Mouse (Mus musculus): ENCODE measurements around the gene Rcn1. TPM values are rescaled to one million over a fixed set of nuclear protein-coding genes. Genes with fewer than 3 reads are reported as not detected.

Gene Rcn1
- polyA plus RNA-seq, 1 experiment from 2014 or later: 39.6 TPM

DNA sequence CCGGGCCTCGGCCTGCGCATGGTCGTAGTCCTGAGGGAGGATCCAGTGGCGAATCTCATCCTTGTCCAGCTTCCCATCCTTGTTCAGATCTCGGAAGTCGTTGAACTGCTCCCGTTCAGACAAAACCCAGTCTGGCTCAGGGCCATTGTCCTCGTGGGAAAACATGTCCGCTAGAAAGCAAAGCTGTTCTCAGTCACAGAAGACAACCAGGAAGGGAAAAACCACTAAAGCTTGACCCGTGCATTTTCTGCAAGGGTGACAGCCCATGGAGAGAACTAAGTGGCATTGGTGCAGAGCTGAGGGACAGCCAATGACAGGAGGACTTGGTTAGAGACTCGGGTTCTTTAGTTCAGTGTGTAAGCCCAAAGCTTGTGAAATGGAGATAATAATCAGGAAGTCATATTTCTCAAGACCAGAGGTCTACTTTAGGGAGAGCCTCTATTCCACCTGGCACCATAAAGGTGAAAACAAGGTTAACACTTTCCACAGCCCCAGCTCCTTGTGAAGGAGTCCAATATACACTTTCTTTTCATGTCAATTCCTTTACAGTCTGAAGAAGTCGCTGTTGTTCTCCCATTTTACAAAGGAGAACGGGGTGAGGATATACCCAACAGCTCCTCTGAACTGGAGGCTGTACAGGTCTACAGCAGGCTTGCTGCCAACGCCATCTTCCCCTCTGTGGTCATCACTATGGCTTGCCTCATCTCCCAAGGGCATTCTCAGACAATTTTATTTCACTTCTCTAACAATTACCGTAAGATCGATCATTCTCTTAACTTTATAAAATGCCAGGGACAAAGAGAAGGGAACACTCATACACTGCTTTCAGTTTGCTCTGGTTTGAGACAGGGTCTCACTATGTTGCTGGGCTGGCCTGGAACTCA, 9.9 kb downstream of the Rcn1 start:
- WGBS: 88% methylated on average over 17 of the region's 17 CpGs
- Histone ChIP-seq H3K4me1 (ENCODE audit: control insufficient read depth, insufficient read depth, low read length) (no peaks in the 10 kb centered on the region), H3K36me3 (ENCODE audit: control insufficient read depth, insufficient read depth, low read length) (peaks cover 52% of the 10 kb centered on the region), H3K4me3 (ENCODE audit: low read depth, low read length) (no peak overlapping the region), H3K4me2 (ENCODE audit: low read length) (no peak overlapping the region), H3K27ac (ENCODE audit: low read depth, low read length) (no peak overlapping the region), H3K9me3 (replicated peaks; ENCODE audit: control insufficient read depth, low read length) (no peaks in the 10 kb centered on the region), H3K27me3 (replicated peaks; ENCODE audit: control insufficient read depth, insufficient read depth, low read length) (no peaks in the 10 kb centered on the region), H3K9ac (ENCODE audit: low read length) (no peak overlapping the region)
- ATAC-seq (no peak), DNase-seq (ENCODE audit: low spot score) (no peak)

DNA sequence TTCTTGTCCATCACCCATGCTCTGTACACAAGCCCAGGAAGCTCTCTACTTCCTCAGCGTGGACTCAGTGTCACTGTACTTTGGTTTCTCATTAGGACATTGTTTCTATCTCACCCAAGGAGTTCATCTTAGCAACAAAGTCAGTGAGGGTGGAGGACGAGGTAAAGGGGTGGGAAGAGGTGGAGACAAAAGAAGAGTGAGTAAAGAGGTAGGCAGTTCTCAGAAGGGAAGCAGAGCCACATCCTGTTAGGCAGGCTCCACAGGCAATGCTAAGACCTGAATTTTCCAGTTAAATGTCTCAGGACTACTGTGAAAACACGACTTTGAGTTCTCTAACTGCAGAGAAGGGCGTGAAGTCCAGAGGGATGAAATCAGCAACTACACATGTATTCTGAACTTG, 12.7 kb downstream of the Rcn1 start:
- Histone ChIP-seq H3K4me1 (ENCODE audit: control insufficient read depth, insufficient read depth, low read length) (no peaks in the 10 kb centered on the region), H3K9me3 (replicated peaks; ENCODE audit: control insufficient read depth, low read length) (no peaks in the 10 kb centered on the region), H3K9ac (ENCODE audit: low read length) (no peak overlapping the region), H3K4me3 (ENCODE audit: low read depth, low read length) (no peak overlapping the region), H3K27ac (ENCODE audit: low read depth, low read length) (no peak overlapping the region), H3K36me3 (ENCODE audit: control insufficient read depth, insufficient read depth, low read length) (peaks cover 34% of the 10 kb centered on the region; the same call in 1 of the 2 replicates), H3K4me2 (ENCODE audit: low read length) (no peak overlapping the region), H3K27me3 (replicated peaks; ENCODE audit: control insufficient read depth, insufficient read depth, low read length) (no peaks in the 10 kb centered on the region)
- ATAC-seq (no peak), DNase-seq (ENCODE audit: low spot score) (no peak)
- WGBS: 88% methylated on average over 4 of the region's 4 CpGs

DNA sequence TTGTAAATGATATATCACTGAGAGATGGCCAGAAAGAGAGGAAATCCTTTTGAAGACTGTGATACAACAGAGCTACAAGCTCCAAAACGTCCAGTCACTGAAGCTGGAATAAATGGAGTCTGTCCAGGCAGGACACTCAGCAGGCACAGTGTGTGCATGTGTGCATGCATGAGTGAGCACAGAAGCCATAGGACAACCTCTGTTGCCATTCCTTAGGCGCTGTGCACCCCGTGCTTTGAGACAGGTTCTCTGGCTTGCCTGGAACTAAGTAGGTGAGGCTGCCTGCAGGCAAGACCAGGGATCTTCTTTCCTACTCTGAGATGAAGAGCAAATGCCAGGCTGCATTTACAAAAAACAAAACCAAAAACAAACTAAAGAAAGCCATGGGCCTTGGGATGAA, 14.1 kb downstream of the Rcn1 start:
- Histone ChIP-seq H3K4me1 (ENCODE audit: control insufficient read depth, insufficient read depth, low read length) (no peaks in the 10 kb centered on the region), H3K36me3 (ENCODE audit: control insufficient read depth, insufficient read depth, low read length) (peaks cover 23% of the 10 kb centered on the region; the same call in 1 of the 2 replicates), H3K27ac (ENCODE audit: low read depth, low read length) (no peak overlapping the region), H3K4me2 (ENCODE audit: low read length) (no peak overlapping the region), H3K4me3 (ENCODE audit: low read depth, low read length) (no peak overlapping the region), H3K9ac (ENCODE audit: low read length) (no peak overlapping the region), H3K27me3 (replicated peaks; ENCODE audit: control insufficient read depth, insufficient read depth, low read length) (no peaks in the 10 kb centered on the region), H3K9me3 (replicated peaks; ENCODE audit: control insufficient read depth, low read length) (no peaks in the 10 kb centered on the region)
- ATAC-seq (no peak), DNase-seq (ENCODE audit: low spot score) (no peak)
- 76% methylated on average over 3 of the region's 3 CpGs for WGBS

DNA sequence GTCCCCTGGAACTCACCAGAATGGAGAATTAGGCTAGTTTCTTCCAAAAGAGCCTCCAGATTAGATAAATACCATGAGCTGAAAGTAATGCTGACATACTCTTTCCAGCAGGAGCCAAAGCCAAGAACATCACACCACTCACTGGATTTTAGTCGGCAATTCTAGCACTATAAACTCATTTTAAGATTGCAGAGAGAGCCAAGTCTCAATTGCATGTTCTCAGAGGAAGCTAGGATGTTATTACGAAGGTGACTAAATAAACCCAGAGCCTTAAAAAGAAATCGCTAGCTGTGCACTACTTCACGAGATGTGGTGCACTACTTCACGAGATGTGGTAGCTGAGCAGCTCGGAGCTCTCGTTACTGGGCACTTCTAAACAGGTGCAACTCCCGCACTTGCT, 16.1 kb downstream of the Rcn1 start:
- Histone ChIP-seq H3K9ac (ENCODE audit: low read length) (no peak overlapping the region), H3K4me3 (ENCODE audit: low read depth, low read length) (no peak overlapping the region), H3K36me3 (ENCODE audit: control insufficient read depth, insufficient read depth, low read length) (peaks cover 16% of the 10 kb centered on the region; the same call in 1 of the 2 replicates), H3K27me3 (replicated peaks; ENCODE audit: control insufficient read depth, insufficient read depth, low read length) (no peaks in the 10 kb centered on the region), H3K27ac (ENCODE audit: low read depth, low read length) (no peak overlapping the region), H3K9me3 (replicated peaks; ENCODE audit: control insufficient read depth, low read length) (no peaks in the 10 kb centered on the region), H3K4me1 (ENCODE audit: control insufficient read depth, insufficient read depth, low read length) (no peaks in the 10 kb centered on the region), H3K4me2 (ENCODE audit: low read length) (no peak overlapping the region)
- WGBS: 86% methylated on average over 8 of the region's 8 CpGs
- no peak for ATAC-seq
- no peak for DNase-seq (ENCODE audit: low spot score)

GRCm38 (mm10) chr2:105380757-105381319, 18.3 kb downstream of the Rcn1 start:
- Histone ChIP-seq H3K4me2 (ENCODE audit: low read length) (no peak overlapping the region), H3K4me3 (ENCODE audit: low read depth, low read length) (no peak overlapping the region), H3K27ac (ENCODE audit: low read depth, low read length) (no peak overlapping the region), H3K36me3 (ENCODE audit: control insufficient read depth, insufficient read depth, low read length) (peaks cover 4% of the 10 kb centered on the region; the same call in 1 of the 2 replicates), H3K9ac (ENCODE audit: low read length) (no peak overlapping the region), H3K4me1 (ENCODE audit: control insufficient read depth, insufficient read depth, low read length) (no peaks in the 10 kb centered on the region), H3K27me3 (replicated peaks; ENCODE audit: control insufficient read depth, insufficient read depth, low read length) (no peaks in the 10 kb centered on the region), H3K9me3 (replicated peaks; ENCODE audit: control insufficient read depth, low read length) (no peaks in the 10 kb centered on the region)
- DNase-seq (ENCODE audit: low spot score) (no peak), ATAC-seq (no peak)
- whole genome bisulfite sequencing: 83% methylated on average over 3 of the region's 3 CpGs

GRCm38 (mm10) chr2:105379682-105380081, 19.4 kb downstream of the Rcn1 start:
- 97% methylated on average over 1 of the region's 1 CpGs for WGBS
- Histone ChIP-seq H3K9ac (ENCODE audit: low read length) (no peak overlapping the region), H3K9me3 (replicated peaks; ENCODE audit: control insufficient read depth, low read length) (no peaks in the 10 kb centered on the region), H3K27ac (ENCODE audit: low read depth, low read length) (no peak overlapping the region), H3K4me1 (ENCODE audit: control insufficient read depth, insufficient read depth, low read length) (no peaks in the 10 kb centered on the region), H3K36me3 (ENCODE audit: control insufficient read depth, insufficient read depth, low read length) (no peaks in the 10 kb centered on the region), H3K4me3 (ENCODE audit: low read depth, low read length) (no peak overlapping the region), H3K27me3 (replicated peaks; ENCODE audit: control insufficient read depth, insufficient read depth, low read length) (no peaks in the 10 kb centered on the region), H3K4me2 (ENCODE audit: low read length) (no peak overlapping the region)
- no peak for ATAC-seq
- no peak for DNase-seq (ENCODE audit: low spot score)

- 83% methylated on average over 4 of the region's 4 CpGs for WGBS
- DNase-seq (ENCODE audit: low spot score) (no peak), ATAC-seq (no peak)
- H3K36me3 ChIP-seq (ENCODE audit: control insufficient read depth, insufficient read depth, low read length): no peaks in the 10 kb centered on the region
- no peaks in the 10 kb centered on the region for H3K27me3 ChIP-seq (replicated peaks; ENCODE audit: control insufficient read depth, insufficient read depth, low read length)
- H3K9ac ChIP-seq (ENCODE audit: low read length): no peak overlapping the region
- no peak overlapping the region for H3K4me3 ChIP-seq (ENCODE audit: low read depth, low read length)
- H3K27ac ChIP-seq (ENCODE audit: low read depth, low read length): no peak overlapping the region
- no peaks in the 10 kb centered on the region for H3K9me3 ChIP-seq (replicated peaks; ENCODE audit: control insufficient read depth, low read length)
- no peaks in the 10 kb centered on the region for H3K4me1 ChIP-seq (ENCODE audit: control insufficient read depth, insufficient read depth, low read length)
- no peak overlapping the region for H3K4me2 ChIP-seq (ENCODE audit: low read length)
Observed at GRCm38 (mm10) chr2:105375705-105376104, 23.4 kb downstream of the Rcn1 start.

DNA sequence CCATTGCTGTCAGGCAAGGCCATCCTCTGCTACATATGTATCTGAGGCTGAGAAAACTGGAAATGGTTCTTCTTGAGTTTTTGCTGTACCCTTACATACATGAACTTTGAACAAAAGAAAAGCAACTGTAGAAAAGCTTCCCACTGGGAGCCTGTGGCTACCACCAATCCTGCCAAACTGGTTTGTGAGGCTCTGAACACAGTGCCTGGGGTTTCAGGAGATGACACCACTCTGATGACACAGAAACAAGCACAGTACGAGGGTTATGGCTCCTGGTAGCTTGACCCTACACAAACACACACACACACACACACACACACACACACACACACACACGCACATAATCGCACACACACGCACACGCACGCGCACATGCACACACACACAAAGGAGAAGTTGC, 23.9 kb downstream of the Rcn1 start:
- 0 out of 2 replicates have a peak, but pooled peaks cover 2% of the 10 kb centered on the region for H3K4me1 ChIP-seq (ENCODE audit: control insufficient read depth, insufficient read depth, low read length)
- no peak overlapping the region for H3K4me3 ChIP-seq (ENCODE audit: low read depth, low read length)
- 93% methylated on average over 7 of the region's 7 CpGs for WGBS
- ATAC-seq: no peak
- DNase-seq (ENCODE audit: low spot score): no peak
- no peaks in the 10 kb centered on the region for H3K27me3 ChIP-seq (replicated peaks; ENCODE audit: control insufficient read depth, insufficient read depth, low read length)
- no peak overlapping the region for H3K27ac ChIP-seq (ENCODE audit: low read depth, low read length)
- H3K9me3 ChIP-seq (replicated peaks; ENCODE audit: control insufficient read depth, low read length): no peaks in the 10 kb centered on the region
- no peak overlapping the region for H3K9ac ChIP-seq (ENCODE audit: low read length)
- no peak overlapping the region for H3K4me2 ChIP-seq (ENCODE audit: low read length)
- H3K36me3 ChIP-seq (ENCODE audit: control insufficient read depth, insufficient read depth, low read length): no peaks in the 10 kb centered on the region

GRCm38 (mm10) chr2:105373658-105374057, 25.5 kb downstream of the Rcn1 start:
- Histone ChIP-seq H3K27me3 (replicated peaks; ENCODE audit: control insufficient read depth, insufficient read depth, low read length) (no peaks in the 10 kb centered on the region), H3K36me3 (ENCODE audit: control insufficient read depth, insufficient read depth, low read length) (no peaks in the 10 kb centered on the region)
- DNase-seq (ENCODE audit: low spot score): no peak

More at GRCm38 (mm10) chr2:105373658-105374057, 25.5 kb downstream of the Rcn1 start:
- H3K9me3 ChIP-seq (replicated peaks; ENCODE audit: control insufficient read depth, low read length): no peaks in the 10 kb centered on the region
- no peak overlapping the region for H3K27ac ChIP-seq (ENCODE audit: low read depth, low read length)
- no peak for ATAC-seq
- no peak overlapping the region for H3K4me3 ChIP-seq (ENCODE audit: low read depth, low read length)
- 90% methylated on average over 11 of the region's 11 CpGs for WGBS
- H3K4me1 ChIP-seq (ENCODE audit: control insufficient read depth, insufficient read depth, low read length): 0 out of 2 replicates have a peak, but pooled peaks cover 4% of the 10 kb centered on the region
- H3K9ac ChIP-seq (ENCODE audit: low read length): no peak overlapping the region
- H3K4me2 ChIP-seq (ENCODE audit: low read length): no peak overlapping the region
